Mouse (Mus musculus) B cell, adult (primary cell): ENCODE data around the gene Vmn2r27. TPM values are rescaled to one million over a fixed set of nuclear protein-coding genes. Genes with fewer than 3 reads are reported as not detected.

Experiments
- total RNA-seq: library from RNA; stranded (reverse); gene quantifications from 4 replicates; pipeline ENCODE4 v1.2.4, GENCODE M21; 2023; ENCODE audit not compliant: inconsistent age

The Vmn2r27 gene
- total RNA-seq, result not detected in 4 replicates

GRCm38 (mm10) chr6:124231756-124232155, at the start of gene Vmn2r27:
Gene Vmn2r27, minus strand, starts transcription at chr6:124231856.

Other genes with a start within 250 kb of the Vmn2r27 start
- gene Vmn2r26, start 207.3 kb downstream of the Vmn2r27 start, total RNA-seq, result 0.06 to 0.10 TPM in 2 of 4 replicates, not detected in the others
- 2.3 to 4.2 TPM (median 3.8 TPM) in 4 replicates for gene Cd163, start 72.8 kb upstream of the Vmn2r27 start, total RNA-seq
- gene Pex5, start 183.2 kb upstream of the Vmn2r27 start, total RNA-seq, result 36.0 to 42.2 TPM (median 39.2 TPM) in 4 replicates
- 1.3 to 2.7 TPM (median 1.5 TPM) in 4 replicates for gene Clstn3, start 232.9 kb upstream of the Vmn2r27 start, total RNA-seq